Mouse (Mus musculus) left cerebral cortex, adult 2 months (tissue): ENCODE data around the gene Drd4. TPM values are rescaled to one million over a fixed set of nuclear protein-coding genes. Genes with fewer than 3 reads are reported as not detected.
"Not testable (repeated sequence)": the region's sequence is repeated elsewhere in the genome, so short reads cannot be mapped to it uniquely, and the experiment has no call there.

ENCODE experiments used
- DNase-seq, 2 experiments: peaks; one replicate each; pipeline ENCODE4 v3.0.0; 2021 to 2022; ENCODE audit warnings: low spot score in 2 of 2, mixed read lengths in 1 of 2; ENCODE audit errors: extremely low spot score in 1 of 2
- H3K27ac ChIP-seq: fragments of 200-600 bp; 2 replicates; pipeline ENCODE4 v1.8.1; 2022
- H3K4me3 ChIP-seq: fragments of 200-600 bp; 2 replicates; pipeline ENCODE4 v1.8.1; 2022
- CTCF ChIP-seq: fragments of 200-600 bp; IDR thresholded peaks from 2 replicates; pipeline ENCODE4 v1.8.1; 2022; ENCODE audit warnings: antibody characterized with exemption, mild to moderate bottlenecking, moderate library complexity
- intact Hi-C: fragments of 180-260 bp; cut with DNase I; formaldehyde crosslinking; loops from one replicate; pipeline ENCODE4 v1.15.1; 2025
- long read RNA-seq, 2 experiments: library from polyadenylated mRNA; stranded (forward); transcript quantifications; one replicate each; pipeline ENCODE4 v2.0.0; 2021; ENCODE audit warnings: borderline mapping rate in 2 of 2
- total RNA-seq, 2 experiments: library from RNA; stranded (reverse); gene quantifications; 2 replicates each; pipeline ENCODE4 v1.2.3; 2021

Gene Drd4
- total RNA-seq = under 1 TPM; 0.27 to 0.44 TPM
- long read RNA-seq, experiment 1 = 0 reads
- long read RNA-seq, experiment 2, partial matches to known transcripts = 0 of 2 reads
- long read RNA-seq, experiment 2, other reads (novel, unspliced or antisense) = 1 of 2 reads

- Histone ChIP-seq H3K4me3 (peak within 1 kb of the TSS; percentile 33), H3K27ac (no peak within 1 kb of the TSS)
- DNase-seq = peak; percentile 27 to 37
- no peak for TF ChIP-seq CTCF
- intact Hi-C loops = no loop called here
Observed at GRCm38 (mm10) chr7:141291921-141292582, at the start of gene Drd4. TSS of gene Drd4 (plus strand) at chr7:141292006.

- H3K4me3 ChIP-seq, DNase-seq, intact Hi-C loops, H3K27ac ChIP-seq: not testable (repeated sequence)
Observed at GRCm38 (mm10) chr7:141250486-141250885, 41.3 kb upstream of the Drd4 start.

DNA sequence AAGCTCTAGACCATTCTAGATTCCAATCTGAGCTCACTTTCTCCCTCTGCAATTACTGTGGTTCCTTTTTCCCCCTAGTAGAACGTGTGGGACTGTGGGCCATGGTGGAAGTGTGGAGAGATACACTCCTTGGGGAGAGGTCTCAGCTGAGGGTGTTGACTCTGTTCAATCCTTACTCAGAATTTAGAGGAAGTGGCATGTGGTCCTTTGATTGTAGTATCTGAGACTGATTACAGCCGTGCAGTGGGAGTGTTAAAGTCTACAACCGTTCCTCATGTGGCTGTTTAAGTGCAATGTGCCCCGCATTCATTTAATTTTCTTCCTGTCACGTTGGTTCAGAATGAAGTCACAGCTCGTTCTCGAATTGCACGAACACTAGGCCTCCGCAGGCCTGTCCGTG, 35.6 kb upstream of the Drd4 start:
- DNase-seq = no peak
- intact Hi-C loops = loop anchor here (5.0 kb wide), 1 partner anchor 51 kb away; no protein-coding TSS in a partner anchor
- no peak overlapping the region for H3K4me3 ChIP-seq
- no peak overlapping the region for H3K27ac ChIP-seq
- TF ChIP-seq CTCF = no peak

GRCm38 (mm10) chr7:141261480-141261879, 30.3 kb upstream of the Drd4 start:
- Histone ChIP-seq H3K27ac (no peak overlapping the region), H3K4me3 (no peak overlapping the region)
- TF ChIP-seq CTCF = no peak
- DNase-seq = no peak
- intact Hi-C loops = no loop called here

GRCm38 (mm10) chr7:141263640-141264039, 28.2 kb upstream of the Drd4 start:
- no peak for DNase-seq
- Histone ChIP-seq H3K27ac (no peak overlapping the region), H3K4me3 (no peak overlapping the region)
- no peak for TF ChIP-seq CTCF
- intact Hi-C loops = no loop called here

- no peak overlapping the region for H3K4me3 ChIP-seq
- intact Hi-C loops = no loop called here
- H3K27ac ChIP-seq = no peak overlapping the region
- no peak for TF ChIP-seq CTCF
- no peak for DNase-seq
Observed at GRCm38 (mm10) chr7:141264041-141264700, 27.6 kb upstream of the Drd4 start.

DNA sequence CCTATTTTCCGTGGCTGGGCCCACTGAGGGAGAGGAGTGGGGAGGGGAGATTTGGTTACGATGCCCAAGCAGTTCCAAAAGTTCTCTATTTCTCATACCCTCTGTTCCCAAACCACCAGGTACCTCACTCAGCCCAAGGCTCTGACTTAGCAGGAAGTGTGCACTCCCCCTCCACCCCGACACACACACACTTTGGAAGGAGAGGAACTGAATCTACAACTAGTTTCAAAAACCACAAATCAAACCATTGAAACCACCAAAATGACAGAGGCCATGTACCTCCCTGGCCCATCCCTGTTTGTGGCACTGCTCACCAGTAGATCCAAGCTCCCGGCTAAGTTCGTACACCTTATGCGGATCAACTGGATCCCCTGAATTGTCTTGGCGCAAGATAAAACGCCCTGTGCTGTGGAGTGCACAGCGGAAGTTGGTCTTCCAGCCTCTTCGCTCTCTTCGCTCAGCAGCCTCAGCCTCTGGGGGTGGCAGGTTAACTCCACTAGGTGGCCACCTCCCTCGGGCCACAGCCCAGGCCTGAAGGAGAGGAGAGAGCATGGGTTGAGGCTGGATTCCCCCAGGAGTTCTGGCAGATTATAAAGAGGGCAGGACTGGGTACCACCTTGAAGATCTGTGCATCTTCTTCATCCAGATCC, 26.9 kb upstream of the Drd4 start:
- H3K27ac ChIP-seq = no peak overlapping the region
- H3K4me3 ChIP-seq = no peak overlapping the region
- peak; percentile 46 for TF ChIP-seq CTCF
- DNase-seq = no peak
- intact Hi-C loops = loop anchor here (5.0 kb wide), 1 partner anchor 97 kb away; no protein-coding TSS in a partner anchor

GRCm38 (mm10) chr7:141265411-141265738, 26.4 kb upstream of the Drd4 start:
- no peak for TF ChIP-seq CTCF
- no peak for DNase-seq
- Histone ChIP-seq H3K27ac (no peak overlapping the region), H3K4me3 (no peak overlapping the region)
- intact Hi-C loops = loop anchor here (5.0 kb wide), 1 partner anchor 97 kb away; no protein-coding TSS in a partner anchor

GRCm38 (mm10) chr7:141265739-141266561, 25.9 kb upstream of the Drd4 start, which contains the start of gene Irf7:
TSS of gene Irf7 (minus strand) at chr7:141266481.
- DNase-seq = peak in 1 of 2 experiments; percentile 26
- intact Hi-C loops = loop anchor here (5.0 kb wide), 1 partner anchor 96 kb away; no protein-coding TSS in a partner anchor
- Histone ChIP-seq H3K27ac (no peak within 1 kb of the TSS), H3K4me3 (peak within 1 kb of the TSS; percentile 57)
- no peak for TF ChIP-seq CTCF

DNA sequence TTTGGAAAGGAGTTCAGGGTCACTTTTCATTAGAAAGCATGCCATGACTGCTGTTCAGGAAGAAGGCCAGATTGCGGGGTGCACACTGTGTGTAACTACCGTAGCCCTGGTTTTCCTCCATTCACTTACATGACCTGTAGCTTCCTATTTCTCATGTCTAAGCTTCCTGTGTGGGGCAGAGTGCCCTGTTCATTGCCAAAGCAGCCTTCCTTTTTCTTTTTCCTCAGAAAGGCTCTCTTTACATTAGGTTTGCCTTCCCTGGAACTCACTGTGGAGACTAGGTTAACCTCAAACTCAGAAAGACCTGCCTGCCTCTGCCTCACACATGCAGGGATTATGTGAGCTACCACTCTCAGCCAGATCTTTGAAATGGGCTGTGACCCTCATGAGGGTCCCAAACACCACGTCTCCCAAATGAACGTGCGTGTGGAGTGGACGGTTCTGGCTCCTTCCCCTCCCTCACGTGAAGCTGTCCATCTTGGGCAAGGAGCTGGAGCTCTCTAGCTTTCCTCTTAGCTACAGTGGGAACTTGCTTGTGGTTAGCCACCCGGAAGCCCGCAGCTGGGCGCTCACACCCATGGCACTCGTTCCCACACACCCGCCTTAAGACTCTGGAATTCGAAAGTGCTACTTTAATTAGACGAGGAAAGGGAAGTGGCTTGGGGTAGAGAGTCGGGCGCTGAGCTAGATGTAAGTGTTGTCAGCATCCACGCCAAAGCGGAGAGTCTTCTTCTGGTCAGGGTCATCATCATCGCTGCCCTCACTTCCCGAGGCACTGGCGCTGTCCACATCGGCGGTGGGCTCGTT, 23.1 kb upstream of the Drd4 start:
- no peak for TF ChIP-seq CTCF
- H3K27ac ChIP-seq = no peak overlapping the region
- H3K4me3 ChIP-seq = no peak overlapping the region
- intact Hi-C loops = loop anchor here (5.0 kb wide), 1 partner anchor 94 kb away; no protein-coding TSS in a partner anchor
- DNase-seq = no peak

GRCm38 (mm10) chr7:141269273-141269545, 22.6 kb upstream of the Drd4 start:
- DNase-seq = no peak
- intact Hi-C loops = loop anchor here (5.0 kb wide), 1 partner anchor 93 kb away; no protein-coding TSS in a partner anchor
- H3K4me3 ChIP-seq = no peak overlapping the region
- TF ChIP-seq CTCF = no peak
- H3K27ac ChIP-seq = no peak overlapping the region
